Mouse (Mus musculus) adrenal gland, postnatal 36 days (tissue): ENCODE results near the gene Scamp5. TPM values are rescaled to one million over a fixed set of nuclear protein-coding genes. Genes with fewer than 3 reads are reported as not detected.
"Not testable (repeated sequence)": the region's sequence is repeated elsewhere in the genome, so short reads cannot be mapped to it uniquely, and the experiment has no call there.

Experiments used
- DNase-seq, 2 experiments: peaks; one replicate each; pipeline ENCODE4 v3.0.0; 2021; ENCODE audit warnings: mixed read lengths in 1 of 2
- total RNA-seq, 2 experiments: library from RNA; stranded (reverse); gene quantifications; 2 replicates each; pipeline ENCODE4 v1.2.3; 2021

The Scamp5 gene
- total RNA-seq, 2 experiments from 2014 or later, result 8.4 to 12.3 TPM

DNA sequence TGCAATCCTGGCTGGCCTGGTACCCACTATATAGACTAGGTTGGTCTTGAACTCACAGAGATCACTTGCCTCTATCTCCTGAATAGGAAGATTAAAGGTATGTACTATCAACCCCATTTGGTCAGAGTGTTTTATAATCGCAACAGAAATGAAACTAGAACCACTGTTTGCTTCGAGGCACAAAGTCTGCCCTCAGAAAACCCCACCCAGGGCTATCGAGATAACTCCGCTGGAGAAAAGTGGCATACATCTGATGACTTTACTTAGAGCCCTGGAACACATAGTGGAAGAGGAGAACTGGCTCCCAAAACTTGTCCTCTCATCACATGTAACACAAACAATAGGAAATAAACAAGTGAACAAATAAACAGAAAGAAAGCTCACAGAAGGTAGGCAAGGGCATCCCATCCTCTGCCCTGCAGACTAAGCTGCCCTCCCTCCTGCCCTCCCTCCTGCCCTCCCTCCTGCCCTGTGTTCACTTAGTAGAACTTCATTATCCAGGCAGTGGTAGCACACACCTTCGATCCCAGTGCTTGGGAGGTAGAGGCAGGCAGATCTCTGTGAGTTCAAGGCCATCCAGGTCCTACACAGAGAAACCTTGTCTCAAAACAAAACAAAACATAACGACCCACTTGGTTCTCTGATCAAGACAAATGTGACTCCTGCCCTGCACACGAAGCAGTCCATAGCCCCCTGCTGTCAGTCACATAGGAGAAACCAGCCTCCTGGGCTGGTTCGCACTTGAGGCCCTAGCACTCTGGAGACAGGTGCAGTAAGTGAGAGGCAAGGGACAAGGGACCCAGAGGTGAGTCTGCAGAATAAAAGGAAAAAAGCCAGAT lies 15.0 kb downstream of the Scamp5 start:
- DNase-seq, result no peak

DNA sequence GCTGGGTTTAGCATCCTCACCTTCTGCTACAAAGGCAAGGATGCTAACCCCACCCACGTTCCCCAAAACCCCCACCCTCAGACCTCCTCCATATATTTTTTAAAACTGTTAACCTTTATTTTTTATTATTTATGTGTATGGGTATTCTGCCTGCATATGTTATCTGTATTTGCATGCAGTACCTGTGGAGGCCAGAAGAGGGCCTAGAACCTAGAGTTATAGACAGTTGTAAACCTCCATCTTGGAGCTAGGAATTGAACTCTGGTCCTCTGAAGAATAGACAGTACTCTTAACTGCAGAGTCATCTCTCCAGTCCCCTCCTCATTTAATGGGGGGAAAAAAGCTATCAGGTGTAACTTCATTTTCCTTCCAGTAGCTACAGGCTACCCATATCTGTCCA lies 18.1 kb downstream of the Scamp5 start:
- no peak for DNase-seq

DNA sequence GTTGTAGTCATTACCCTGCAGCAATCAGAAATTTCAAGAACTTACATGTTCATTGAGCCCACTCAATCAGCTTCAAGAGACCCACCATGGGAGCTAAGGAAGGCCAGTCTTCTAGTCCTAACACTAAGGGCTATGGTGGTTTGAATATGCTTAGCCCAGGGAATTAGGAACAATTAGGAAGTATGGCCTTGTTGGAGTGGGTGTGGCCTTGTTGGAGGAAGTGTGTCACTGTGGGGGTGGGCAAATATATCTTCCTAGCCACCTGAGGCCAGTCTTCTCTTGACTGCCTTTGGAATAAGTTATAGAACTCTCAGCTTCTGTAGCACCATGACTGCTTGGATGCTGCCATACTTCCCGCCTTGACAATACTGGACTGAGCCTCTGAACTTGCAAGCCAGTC lies 27.2 kb downstream of the Scamp5 start:
- DNase-seq, result no peak

DNA sequence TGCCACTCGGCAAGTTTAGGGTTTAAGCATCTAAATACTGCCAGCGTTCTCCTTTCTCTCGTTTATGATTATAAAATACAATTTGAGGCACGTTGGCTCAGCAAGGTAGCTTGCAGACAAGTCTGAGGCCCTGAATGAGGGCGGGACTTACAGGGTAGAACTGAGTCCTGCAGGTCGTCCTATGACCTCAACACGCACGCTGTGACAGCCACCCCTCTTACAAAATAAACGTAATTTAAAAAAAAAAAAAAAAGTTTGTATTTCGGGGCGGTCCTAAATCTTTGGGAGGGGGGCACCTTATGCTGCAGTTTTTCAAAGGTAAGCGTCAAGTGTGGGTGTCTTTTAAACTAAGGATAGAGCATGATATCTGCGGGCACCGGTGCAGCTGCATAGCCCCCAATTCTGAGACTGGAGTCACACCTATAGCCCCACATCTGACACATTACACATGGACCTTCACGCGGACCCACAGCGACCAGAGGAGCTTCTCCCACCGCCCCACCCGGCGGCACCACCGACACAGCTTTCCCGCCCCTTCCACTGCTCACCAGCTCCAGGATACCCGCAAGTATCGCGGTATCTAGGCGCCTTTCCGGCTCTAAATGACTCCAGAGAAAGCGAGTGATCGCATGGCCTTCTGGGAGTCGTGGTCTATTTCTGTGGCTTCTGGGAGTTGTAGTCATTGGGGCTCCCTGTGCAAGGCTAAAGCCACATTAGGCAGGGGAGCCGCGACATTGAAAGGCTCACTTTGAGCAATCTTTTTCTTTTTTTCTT lies 28.2 kb downstream of the Scamp5 start, which contains the start of gene Ppcdc:
Gene Ppcdc (minus strand): TSS at position 603 of the 774 bp plus-strand sequence.
- peak; percentile 92 to 93 for DNase-seq

DNA sequence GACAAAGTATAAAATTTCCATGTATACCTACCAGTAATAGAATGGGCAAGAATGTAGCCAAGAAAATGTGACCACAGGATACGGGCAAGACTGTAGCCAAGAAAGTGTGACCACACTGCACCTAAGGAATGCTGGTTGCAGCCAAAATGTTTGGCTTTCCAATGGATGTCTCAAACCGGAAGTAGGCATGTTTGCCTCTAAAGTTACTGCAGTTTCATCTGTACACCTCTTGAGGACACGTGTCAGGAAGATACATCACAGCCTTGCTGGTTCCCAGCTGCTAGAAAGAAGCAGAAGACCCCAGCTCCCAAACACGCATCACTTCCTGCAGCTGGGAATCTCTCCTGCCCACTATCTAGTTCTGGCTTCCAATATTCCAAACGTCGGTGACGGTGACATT lies 28.8 kb downstream of the Scamp5 start:
- DNase-seq, result no peak

DNA sequence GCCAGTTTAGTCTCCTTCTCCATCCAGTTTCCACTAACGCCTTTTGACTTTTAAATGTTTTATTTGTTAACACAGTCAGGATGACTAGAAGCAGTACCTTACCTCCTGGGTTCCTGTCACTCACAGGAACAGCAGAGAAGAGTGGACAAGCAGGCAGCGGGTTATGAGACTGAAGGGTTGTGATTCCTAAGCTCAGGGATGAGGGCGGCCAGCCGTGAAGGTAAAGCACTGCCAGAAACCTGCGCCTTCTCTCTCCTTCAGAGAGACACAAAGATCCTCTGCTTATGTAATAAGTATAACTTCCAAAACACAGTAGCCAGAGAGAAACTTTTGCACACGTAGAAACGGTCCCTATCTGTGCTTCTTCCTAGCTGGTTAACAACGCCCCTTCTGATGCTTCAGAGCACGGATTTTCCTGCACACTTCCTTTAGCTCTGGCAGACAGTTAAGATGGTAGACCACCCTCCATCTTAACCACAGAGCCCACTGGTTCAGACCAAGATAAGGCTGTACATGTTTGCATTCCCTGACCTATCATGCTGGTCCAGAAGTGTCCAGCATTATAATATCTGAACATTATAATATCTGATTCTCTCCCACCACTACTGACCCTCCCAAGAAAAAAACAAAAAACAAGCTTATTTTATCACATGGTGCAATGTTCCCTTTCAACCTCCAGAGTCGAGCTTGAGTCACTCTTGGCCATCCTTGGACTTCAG lies 29.8 kb downstream of the Scamp5 start:
- DNase-seq, result no peak

DNA sequence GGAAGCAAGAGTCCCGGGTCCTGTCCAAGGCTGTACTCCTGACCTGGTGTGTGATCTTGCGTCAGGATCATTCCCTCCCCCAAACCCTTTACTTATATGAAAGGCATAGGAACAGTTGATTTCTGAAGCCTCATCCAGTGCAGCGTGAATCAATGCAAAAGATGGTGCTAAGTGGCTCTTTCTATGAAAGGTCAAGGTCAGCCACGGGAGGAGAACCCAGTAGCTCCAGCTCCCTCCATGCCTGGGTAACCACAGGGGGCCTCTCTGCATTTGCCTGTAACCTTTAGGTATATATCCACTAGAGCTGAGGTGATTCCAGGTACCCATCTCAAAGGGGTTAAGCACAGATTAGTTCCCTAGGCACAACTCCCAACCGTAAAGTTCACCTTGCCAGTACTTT lies 31.7 kb downstream of the Scamp5 start:
- DNase-seq, result no peak

DNA sequence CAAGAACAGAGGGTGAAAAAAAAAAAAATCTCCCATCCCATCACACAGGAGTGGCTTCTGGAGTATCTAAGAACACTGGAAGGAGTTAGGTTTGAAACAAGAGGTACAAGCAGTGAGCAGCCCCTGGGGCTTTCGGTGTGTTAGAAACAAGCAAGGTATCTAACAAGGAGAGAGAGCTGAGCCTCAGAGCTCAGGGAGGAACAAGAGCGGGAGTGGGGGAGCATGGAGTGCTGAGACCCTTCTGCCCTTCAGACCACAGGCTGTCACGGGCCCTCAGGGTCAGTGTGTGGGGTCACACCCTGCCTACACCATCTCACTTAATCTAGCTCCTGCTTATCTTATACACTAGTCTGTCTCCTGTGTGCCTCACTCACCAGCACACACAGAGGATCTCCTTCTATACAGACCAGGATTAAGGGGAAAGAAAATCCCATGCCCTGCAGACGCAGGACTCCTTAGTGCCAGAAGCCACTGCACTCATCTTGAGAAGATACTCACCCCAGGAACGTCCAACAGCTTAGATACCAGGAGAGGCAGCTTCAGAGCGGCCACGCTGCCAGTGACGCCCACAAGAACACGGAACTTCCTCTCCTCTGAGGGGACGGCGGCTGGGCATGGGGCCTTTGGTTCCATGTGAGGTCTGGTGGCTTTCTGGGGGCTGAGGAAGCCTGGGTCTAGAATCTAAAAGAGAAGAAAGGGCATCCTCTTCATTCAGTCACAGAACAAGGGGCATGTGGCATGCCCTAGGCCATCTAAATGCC lies 33.3 kb downstream of the Scamp5 start:
- DNase-seq, result no peak

DNA sequence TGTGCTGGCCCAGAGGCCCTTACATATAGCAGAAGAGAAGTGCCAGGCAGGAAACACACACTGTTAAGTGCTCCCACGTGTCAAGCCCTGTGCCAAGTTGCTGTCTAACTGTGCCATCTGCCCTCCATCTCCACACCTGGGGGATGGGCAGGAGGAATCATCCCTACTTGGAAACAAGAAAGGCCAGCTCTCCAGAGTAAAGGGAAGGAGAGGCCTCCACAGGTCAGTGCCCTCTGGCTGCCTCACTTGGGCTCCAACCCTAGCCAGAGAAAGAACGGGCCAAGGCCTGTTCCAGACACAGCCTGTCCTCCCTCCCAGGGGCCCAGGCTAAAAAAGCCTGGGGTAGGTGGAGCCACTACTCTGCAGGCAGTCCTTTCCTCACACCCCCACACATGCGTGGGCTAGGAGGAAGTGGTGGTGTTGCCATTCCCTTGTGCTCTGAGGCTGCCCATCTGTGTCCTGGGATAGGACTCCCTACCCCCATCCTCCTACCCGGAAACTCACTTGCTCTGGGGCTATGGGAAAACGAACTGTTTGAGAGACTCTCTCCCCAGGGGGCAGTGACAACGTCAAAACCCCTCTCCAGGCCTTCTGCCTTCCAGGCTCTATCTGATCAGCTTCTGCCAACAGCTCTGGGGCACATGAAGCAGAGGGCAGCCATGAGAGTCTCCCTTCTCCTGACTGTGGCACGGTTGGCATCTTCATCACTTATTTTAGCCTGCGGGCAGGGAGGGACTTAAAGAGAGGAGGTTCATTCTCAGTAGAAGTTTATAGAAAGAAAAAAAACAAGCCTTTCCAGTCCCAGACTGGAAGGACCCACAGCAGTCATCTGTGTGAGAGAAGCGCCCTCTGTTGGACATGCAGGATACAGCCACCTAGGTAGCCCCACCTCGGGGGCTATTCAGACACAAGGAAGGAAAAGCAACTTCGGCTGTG lies 34.5 kb downstream of the Scamp5 start:
- DNase-seq, result peak; percentile 81 to 87

DNA sequence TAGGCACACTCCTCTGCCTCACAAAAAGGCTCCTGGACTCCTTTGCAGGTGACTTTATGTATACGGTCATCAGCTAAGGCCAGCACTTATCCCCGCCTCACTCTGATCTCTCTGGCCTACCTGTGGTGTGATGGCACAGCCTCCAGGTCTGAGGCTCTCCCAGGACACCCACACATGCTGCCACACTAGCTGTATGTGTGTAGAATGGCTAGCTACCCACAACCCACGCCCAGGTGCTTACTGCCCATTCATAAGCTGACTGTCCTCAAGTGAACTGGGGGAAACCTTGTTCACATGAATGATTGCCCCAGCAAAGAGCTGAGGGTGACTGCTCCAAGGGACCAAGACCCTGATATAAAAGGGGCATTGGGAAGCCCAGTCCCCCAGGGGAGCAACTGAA lies 35.4 kb downstream of the Scamp5 start:
- DNase-seq, result no peak

DNA sequence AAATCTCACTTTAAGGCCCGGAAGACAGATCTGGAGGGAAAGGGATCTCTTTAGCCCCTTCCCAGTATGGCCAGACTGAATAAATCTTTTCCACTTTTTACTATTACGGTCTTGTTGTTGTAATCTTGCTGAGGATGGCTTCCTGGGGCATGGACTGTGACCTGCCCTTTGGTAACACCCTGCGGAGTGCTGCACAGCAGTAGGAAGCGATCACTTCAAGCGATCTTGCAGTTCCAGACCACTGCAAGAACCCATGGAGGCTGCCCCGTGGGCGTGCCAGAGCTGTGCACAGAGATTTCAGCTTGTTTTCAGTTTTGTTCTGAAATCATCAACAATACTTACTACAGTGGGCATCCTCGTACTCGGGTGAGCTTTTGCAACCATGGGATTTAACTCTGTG lies 36.7 kb downstream of the Scamp5 start:
- DNase-seq, result no peak

DNA sequence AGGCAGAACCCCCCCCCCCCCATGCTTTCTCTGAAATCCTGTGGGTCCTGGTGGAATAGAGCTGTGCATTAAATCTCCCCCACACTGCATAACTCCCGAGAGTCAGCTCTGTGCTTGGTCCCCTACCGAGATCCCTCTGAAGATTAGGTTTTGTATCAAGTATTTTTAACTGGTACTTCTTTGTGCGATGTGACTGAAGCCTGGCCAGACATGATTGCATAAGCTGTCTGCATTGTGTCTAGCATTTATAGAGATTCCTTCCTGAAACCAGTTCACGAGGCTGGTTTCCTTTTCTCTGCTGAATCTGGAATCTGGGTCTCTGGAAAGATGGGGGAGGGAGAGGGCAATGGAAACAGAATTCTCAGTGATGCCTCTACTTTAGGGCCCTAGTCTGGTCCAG lies 39.5 kb downstream of the Scamp5 start:
- DNase-seq, result no peak

DNA sequence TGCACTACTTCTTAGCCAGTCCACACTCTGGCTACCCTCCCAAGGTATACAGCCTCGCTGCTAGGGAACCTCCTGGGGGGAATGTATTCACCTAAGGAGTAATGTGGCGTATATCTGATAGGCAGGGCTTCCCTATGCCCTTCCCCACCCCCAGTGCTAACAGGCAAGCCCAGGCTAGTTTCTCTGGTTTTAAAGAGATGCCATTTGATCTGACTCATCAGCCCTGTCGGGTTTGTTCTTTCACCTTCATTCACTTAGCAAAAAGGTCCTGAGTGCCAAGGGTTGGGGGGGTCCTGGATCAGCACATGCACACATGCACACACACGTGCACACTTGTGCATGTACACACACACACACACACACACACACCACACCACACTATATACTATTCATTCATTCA lies 39.9 kb downstream of the Scamp5 start:
- peak in 1 of 2 experiments; percentile 27 for DNase-seq

DNA sequence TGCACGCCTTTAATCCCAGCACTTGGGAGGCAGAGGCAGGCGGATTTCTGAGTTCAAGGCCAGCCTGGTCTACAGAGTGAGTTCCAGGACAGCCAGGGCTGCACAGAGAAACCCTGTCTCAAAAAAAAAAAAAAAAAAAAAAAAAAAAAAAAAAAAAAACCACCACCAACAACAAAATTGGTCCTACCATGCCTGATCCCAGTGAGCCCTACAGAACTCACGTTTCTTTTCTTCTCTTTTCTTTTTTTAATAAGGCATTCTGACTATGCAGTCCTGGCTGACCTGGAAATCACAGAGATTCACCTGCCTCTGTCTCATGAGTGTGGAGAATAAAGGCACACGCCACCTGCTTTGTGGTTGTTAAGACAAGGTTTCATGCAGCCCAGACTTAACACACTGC lies 40.7 kb downstream of the Scamp5 start:
- DNase-seq, result not testable (repeated sequence)

DNA sequence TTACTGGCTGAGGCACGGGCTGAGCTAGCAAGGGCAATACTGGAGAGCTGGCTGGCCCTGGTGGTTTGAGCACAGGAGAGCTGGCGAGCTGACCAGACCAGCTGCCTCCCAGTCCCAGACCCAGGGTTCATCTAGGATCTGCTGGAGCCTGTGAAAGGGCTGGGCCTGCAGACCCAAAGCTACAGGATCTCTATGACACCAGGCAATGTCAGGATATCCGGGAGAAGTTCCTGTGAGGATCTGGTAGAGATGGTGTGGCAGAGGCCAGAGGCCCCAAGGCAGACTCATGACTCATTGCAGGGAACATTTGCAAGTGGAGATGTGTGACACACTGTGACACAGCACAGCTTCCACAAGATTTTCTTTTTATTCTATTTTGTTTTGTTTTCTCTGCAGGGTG lies 42.7 kb downstream of the Scamp5 start:
- DNase-seq, result peak; percentile 57 to 58

DNA sequence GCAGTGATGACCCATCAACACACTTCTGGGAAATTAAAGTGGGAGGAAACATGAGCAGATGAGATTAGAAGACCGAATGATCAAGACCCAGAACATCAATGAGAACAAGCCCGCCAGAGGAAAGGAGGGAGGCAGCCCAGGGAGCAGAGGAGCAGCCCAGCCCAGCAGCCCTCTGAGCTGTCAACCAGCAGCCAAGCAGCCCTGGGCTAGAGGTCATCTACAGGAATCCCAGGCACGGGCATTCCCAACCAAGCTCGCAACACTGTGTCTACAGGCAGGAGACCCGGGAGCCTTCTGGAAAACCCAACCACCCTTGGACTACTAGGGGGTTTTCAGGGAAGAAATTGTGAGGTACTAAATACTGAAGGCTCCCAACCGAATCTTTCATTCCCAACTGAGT lies 43.8 kb downstream of the Scamp5 start:
- DNase-seq, result no peak

DNA sequence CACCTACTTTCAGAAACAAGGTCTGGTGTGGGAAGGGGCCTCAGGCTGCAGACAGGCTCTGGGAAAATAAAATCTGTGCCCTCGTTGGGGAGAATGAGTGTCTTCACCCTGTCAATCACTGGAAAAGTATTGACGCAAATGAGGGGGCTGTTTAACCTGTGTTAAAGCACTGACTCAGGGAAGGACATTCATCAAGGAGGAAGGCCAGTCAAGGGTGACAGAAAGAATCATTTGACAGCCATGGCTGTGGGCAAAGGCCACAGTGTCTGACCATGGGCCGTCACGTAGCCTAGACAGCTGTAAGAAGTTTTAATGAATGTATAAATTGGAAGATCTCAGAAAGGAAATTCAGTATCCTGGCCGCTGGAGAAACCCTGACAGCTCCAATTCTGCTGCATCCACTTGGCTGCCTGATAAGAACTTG lies 46.2 kb downstream of the Scamp5 start:
- peak; percentile 41 to 64 for DNase-seq

DNA sequence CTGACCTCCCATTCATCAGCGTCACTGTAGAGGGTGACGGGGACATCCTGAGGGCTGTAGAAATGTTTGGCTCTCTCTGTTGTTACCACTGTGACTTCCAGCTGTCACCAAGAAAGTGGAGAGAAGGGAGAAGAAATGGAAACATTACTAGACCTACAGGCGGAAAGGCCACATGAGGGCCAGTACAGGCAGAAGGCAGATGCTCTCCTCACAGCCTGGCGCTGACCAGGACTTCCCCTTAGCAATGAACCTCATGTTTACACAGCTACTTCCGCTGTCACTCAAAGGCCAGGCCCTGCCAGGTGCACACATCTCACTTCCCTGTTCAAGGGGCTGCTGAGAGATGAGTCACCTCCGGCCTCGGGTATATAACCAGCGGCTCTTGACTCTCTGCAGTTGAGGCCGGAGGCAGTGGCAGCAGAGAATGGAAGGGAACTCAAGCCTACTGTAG lies 46.7 kb downstream of the Scamp5 start:
- DNase-seq, result peak; percentile 78 to 79

DNA sequence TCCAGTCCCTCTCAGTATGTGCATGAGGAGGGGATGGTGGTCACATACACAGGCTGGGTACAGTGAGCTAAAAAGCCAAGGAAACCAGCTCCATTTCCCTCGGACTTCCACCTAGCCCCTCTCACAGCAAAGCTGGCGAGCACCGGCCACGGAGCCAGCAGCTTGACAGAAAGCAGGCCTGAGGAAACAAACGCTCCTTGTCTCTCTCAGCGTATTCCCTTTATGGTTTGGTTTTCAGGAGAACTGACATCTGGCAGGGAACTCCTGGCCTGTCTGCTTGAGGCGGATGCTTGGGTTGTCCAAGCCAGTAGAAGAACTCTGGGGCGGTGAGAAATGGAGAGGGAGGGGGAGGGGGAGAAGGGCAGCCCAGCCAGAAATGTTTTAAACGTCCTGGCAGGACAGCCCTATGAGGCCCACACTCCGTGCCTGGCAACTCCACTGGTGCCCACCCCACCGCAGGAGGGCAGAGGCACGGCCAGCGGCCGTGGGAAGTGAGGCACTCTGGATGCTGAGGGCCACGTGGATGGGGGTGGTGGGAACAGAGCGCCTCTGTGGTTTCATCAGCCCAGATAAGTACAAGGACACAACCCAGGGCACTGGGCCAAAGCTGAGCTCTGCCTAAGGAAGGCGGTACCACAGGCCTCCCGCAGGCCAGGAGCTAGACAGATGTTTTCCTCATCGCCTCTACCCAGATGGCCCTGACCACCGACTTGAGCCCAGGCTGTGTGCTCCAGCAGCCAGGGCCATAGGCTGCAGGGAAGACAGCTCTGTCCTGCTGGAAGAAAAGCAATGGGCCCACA lies 47.3 kb downstream of the Scamp5 start:
- peak; percentile 99 for DNase-seq
